Mouse (Mus musculus) bone marrow, adult 2 months (tissue): ENCODE measurements at regions not wholly inside any gene's neighbourhood (a gene's known extent, or its start where the extent isn't known, plus 50 kb on each side); places are given as distances from the start of the nearest gene placed in this dataset.

Source experiments
- CTCF ChIP-seq: fragments of 200-500 bp; IDR thresholded peaks from 2 replicates; pipeline ENCODE4 v1.5.1; 2011; ENCODE audit warnings: low read length, control low read depth; ENCODE audit not compliant: control insufficient read depth, insufficient read depth
- POLR2A ChIP-seq: fragments of 200-500 bp; IDR thresholded peaks from 2 replicates; pipeline ENCODE4 v1.6.1; 2011; ENCODE audit warnings: low read depth, mild to moderate bottlenecking, control low read depth, low read length, borderline replicate concordance; ENCODE audit not compliant: control insufficient read depth

- TF ChIP-seq CTCF, result no peak
- TF ChIP-seq POLR2A, result no peak
These were observed 140.4 kb downstream of the Lca5 start for GRCm38 (mm10) chr9:83300500-83300899.
